Mouse (Mus musculus): ENCODE measurements at regions not wholly inside any gene's neighbourhood (a gene's known extent, or its start where the extent isn't known, plus 50 kb on each side); places are given as distances from the start of the nearest gene placed in this dataset.

- no peak for DNase-seq (ENCODE audit: low spot score)
- no peak for ATAC-seq (ENCODE audit: insufficient number of reproducible peaks, low FRiP score, low TSS enrichment, low read depth)
- no peak overlapping the region for H3K4me3 ChIP-seq (ENCODE audit: low read depth, low read length)
- no peak overlapping the region for H3K9ac ChIP-seq (ENCODE audit: low read length)
- no peaks in the 10 kb centered on the region for H3K36me3 ChIP-seq (ENCODE audit: control insufficient read depth, insufficient read depth, low read length)
- 71% methylated on average over 2 of the region's 2 CpGs for WGBS
- no peaks in the 10 kb centered on the region for H3K9me3 ChIP-seq (ENCODE audit: control insufficient read depth, low read length)
- H3K4me1 ChIP-seq (ENCODE audit: control insufficient read depth, insufficient read depth, low read length): peaks cover 11% of the 10 kb centered on the region; the same call in 1 of the 2 replicates
- H3K27me3 ChIP-seq (ENCODE audit: control insufficient read depth, insufficient read depth, low read length): no peaks in the 10 kb centered on the region
- no peak overlapping the region for H3K4me2 ChIP-seq (ENCODE audit: low read depth, severe bottlenecking)
- peak overlapping the region; percentile 72 for H3K27ac ChIP-seq (replicated peaks; ENCODE audit: low read depth, low read length)
Observed at GRCm38 (mm10) chr12:79904913-79905549, 207.8 kb downstream of the Zfp36l1 start.

GRCm38 (mm10) chr12:79902761-79903160 lies 210.1 kb downstream of the Zfp36l1 start:
- Histone ChIP-seq H3K4me1 (ENCODE audit: control insufficient read depth, insufficient read depth, low read length) (peaks cover 23% of the 10 kb centered on the region), H3K36me3 (ENCODE audit: control insufficient read depth, insufficient read depth, low read length) (no peaks in the 10 kb centered on the region), H3K4me3 (ENCODE audit: low read depth, low read length) (no peak overlapping the region), H3K27me3 (ENCODE audit: control insufficient read depth, insufficient read depth, low read length) (no peaks in the 10 kb centered on the region), H3K9ac (ENCODE audit: low read length) (no peak overlapping the region), H3K9me3 (ENCODE audit: control insufficient read depth, low read length) (no peaks in the 10 kb centered on the region), H3K4me2 (ENCODE audit: low read depth, severe bottlenecking) (no peak overlapping the region), H3K27ac (replicated peaks; ENCODE audit: low read depth, low read length) (no peak overlapping the region)
- ATAC-seq (ENCODE audit: insufficient number of reproducible peaks, low FRiP score, low TSS enrichment, low read depth): no peak
- no peak for DNase-seq (ENCODE audit: low spot score)
- 83% methylated on average over 7 of the region's 7 CpGs for WGBS

DNA sequence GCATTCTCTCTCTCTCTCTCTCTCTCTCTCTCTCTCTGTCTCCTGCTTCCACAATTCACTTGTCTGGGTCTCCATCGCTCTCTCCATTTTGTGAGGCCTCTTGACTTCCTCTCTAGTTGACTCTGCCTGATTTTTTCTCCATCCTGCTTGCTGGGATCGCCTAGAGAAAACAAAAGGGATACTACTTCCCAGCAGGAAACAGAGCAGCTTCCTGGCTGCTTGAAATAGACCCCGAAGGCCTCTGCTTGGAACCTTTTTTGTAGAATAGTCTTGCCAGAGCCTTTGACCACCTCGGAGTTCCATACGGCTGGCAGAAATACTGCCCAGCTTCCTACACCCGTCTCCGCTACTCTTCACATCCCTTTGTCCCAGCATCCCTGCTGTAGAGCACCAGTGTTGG lies 210.7 kb downstream of the Zfp36l1 start:
- ATAC-seq (ENCODE audit: insufficient number of reproducible peaks, low FRiP score, low TSS enrichment, low read depth) (no peak), DNase-seq (ENCODE audit: low spot score) (no peak)
- H3K36me3 ChIP-seq (ENCODE audit: control insufficient read depth, insufficient read depth, low read length): no peaks in the 10 kb centered on the region
- H3K9ac ChIP-seq (ENCODE audit: low read length): no peak overlapping the region
- no peak overlapping the region for H3K4me2 ChIP-seq (ENCODE audit: low read depth, severe bottlenecking)
- no peak overlapping the region for H3K27ac ChIP-seq (replicated peaks; ENCODE audit: low read depth, low read length)
- H3K9me3 ChIP-seq (ENCODE audit: control insufficient read depth, low read length): no peaks in the 10 kb centered on the region
- peaks cover 25% of the 10 kb centered on the region for H3K4me1 ChIP-seq (ENCODE audit: control insufficient read depth, insufficient read depth, low read length)
- H3K27me3 ChIP-seq (ENCODE audit: control insufficient read depth, insufficient read depth, low read length): no peaks in the 10 kb centered on the region
- WGBS: 81% methylated on average over 7 of the region's 7 CpGs
- no peak overlapping the region for H3K4me3 ChIP-seq (ENCODE audit: low read depth, low read length)

DNA sequence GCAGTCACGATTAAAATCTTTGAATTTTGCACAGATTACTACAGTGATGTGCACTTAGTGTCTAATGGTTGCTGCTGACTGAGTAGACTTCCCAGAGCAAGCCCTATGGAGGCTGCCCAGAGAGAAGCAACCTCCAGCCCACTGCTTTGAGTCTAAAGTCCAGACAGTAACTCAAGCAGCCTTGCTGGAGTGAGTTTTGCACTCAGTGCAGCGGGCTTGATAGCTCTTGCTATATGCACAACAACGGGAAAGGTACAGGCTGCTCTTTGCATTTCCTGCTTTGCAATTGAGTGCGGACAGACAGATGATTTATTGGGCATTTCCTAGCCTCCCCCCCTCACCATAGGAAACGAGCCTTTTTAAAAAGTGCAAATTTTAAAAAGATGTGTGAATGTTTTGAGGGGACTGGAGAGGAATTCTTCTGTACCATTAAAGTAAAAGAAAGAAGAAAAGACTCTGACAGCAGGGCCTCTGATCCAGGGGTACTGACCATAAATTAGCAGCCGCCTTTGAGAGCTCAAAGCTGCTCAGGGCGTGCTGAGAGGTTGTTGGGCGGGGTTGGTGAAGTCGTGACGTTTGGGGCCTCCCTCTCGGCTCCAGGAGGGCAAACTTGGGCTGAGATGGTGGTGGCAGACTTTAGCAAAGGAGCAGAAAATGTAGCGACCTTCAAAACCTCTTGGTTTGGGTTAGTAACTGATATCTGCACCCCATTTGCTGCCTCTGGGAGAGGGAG lies 214.4 kb downstream of the Zfp36l1 start:
- ATAC-seq (ENCODE audit: insufficient number of reproducible peaks, low FRiP score, low TSS enrichment, low read depth) (peak; percentile 76; the same call in 1 of the 2 replicates), DNase-seq (ENCODE audit: low spot score) (peak; percentile 79)
- Histone ChIP-seq H3K9me3 (ENCODE audit: control insufficient read depth, low read length) (no peaks in the 10 kb centered on the region), H3K4me2 (ENCODE audit: low read depth, severe bottlenecking) (no peak overlapping the region), H3K27me3 (ENCODE audit: control insufficient read depth, insufficient read depth, low read length) (no peaks in the 10 kb centered on the region), H3K27ac (replicated peaks; ENCODE audit: low read depth, low read length) (peak overlapping the region; percentile 50; the same call in 1 of the 2 replicates), H3K4me3 (ENCODE audit: low read depth, low read length) (no peak overlapping the region), H3K36me3 (ENCODE audit: control insufficient read depth, insufficient read depth, low read length) (no peaks in the 10 kb centered on the region), H3K4me1 (ENCODE audit: control insufficient read depth, insufficient read depth, low read length) (peaks cover 32% of the 10 kb centered on the region), H3K9ac (ENCODE audit: low read length) (0 out of 2 replicates have a peak overlapping the region, but pooled peaks have one; percentile 4)
- 6% methylated on average over 12 of the region's 12 CpGs for WGBS

GRCm38 (mm10) chr12:79895975-79896374 lies 216.8 kb downstream of the Zfp36l1 start:
- no peak overlapping the region for H3K4me3 ChIP-seq (ENCODE audit: low read depth, low read length)
- no peak overlapping the region for H3K4me2 ChIP-seq (ENCODE audit: low read depth, severe bottlenecking)
- 41% methylated on average over 6 of the region's 6 CpGs for WGBS
- H3K36me3 ChIP-seq (ENCODE audit: control insufficient read depth, insufficient read depth, low read length): no peaks in the 10 kb centered on the region
- H3K27me3 ChIP-seq (ENCODE audit: control insufficient read depth, insufficient read depth, low read length): no peaks in the 10 kb centered on the region
- H3K4me1 ChIP-seq (ENCODE audit: control insufficient read depth, insufficient read depth, low read length): peaks cover 37% of the 10 kb centered on the region
- no peak for ATAC-seq (ENCODE audit: insufficient number of reproducible peaks, low FRiP score, low TSS enrichment, low read depth)
- no peak overlapping the region; the same call in 1 of the 2 replicates for H3K9ac ChIP-seq (ENCODE audit: low read length)
- H3K27ac ChIP-seq (replicated peaks; ENCODE audit: low read depth, low read length): peak overlapping the region; percentile 10; the same call in 1 of the 2 replicates
- no peaks in the 10 kb centered on the region for H3K9me3 ChIP-seq (ENCODE audit: control insufficient read depth, low read length)
- DNase-seq (ENCODE audit: low spot score): no peak

DNA sequence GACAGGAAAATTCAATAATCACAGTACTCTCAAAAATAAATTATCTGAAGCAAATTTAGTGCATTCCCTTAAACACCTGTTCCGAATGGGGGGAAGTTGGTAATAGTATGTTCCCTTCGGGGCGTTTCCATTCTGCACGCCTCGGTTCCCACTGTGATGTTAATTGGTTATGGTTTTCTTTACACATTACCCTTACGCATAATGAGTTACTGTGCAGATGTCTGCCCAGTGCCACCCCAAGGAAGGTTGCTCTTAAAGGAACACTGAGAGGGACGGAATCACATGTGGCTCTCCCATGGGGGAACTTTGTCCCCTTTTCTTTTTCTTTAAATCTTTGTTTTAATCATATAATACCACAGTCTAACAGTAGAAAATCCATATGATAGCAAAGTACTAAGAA lies 217.5 kb downstream of the Zfp36l1 start:
- WGBS: 37% methylated on average over 7 of the region's 7 CpGs
- no peaks in the 10 kb centered on the region for H3K9me3 ChIP-seq (ENCODE audit: control insufficient read depth, low read length)
- DNase-seq (ENCODE audit: low spot score) (no peak), ATAC-seq (ENCODE audit: insufficient number of reproducible peaks, low FRiP score, low TSS enrichment, low read depth) (no peak)
- H3K36me3 ChIP-seq (ENCODE audit: control insufficient read depth, insufficient read depth, low read length): no peaks in the 10 kb centered on the region
- no peak overlapping the region for H3K4me2 ChIP-seq (ENCODE audit: low read depth, severe bottlenecking)
- peaks cover 43% of the 10 kb centered on the region for H3K4me1 ChIP-seq (ENCODE audit: control insufficient read depth, insufficient read depth, low read length)
- no peaks in the 10 kb centered on the region for H3K27me3 ChIP-seq (ENCODE audit: control insufficient read depth, insufficient read depth, low read length)
- no peak overlapping the region for H3K9ac ChIP-seq (ENCODE audit: low read length)
- no peak overlapping the region for H3K4me3 ChIP-seq (ENCODE audit: low read depth, low read length)
- no peak overlapping the region for H3K27ac ChIP-seq (replicated peaks; ENCODE audit: low read depth, low read length)

DNA sequence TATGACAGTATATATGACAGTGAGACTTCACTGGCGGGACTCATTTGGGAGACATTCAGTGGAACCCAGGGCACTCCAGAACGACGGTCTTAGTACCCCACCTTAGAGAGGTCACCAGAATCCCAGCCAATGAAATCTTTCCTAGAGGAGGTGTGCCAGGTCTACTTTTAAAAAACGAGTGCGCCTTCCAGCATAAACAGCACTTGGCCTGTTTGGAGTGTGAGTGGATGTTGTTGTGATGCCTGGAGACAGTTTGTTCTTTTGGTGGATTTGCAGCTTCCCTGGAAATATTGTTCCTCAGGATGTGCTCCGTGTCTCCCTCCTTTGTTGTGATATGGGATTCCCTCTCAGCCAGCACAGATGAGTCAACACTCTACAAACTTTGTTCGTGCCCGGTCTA lies 219.9 kb downstream of the Zfp36l1 start:
- H3K27ac ChIP-seq (replicated peaks; ENCODE audit: low read depth, low read length): no peak overlapping the region
- peaks cover 32% of the 10 kb centered on the region for H3K4me1 ChIP-seq (ENCODE audit: control insufficient read depth, insufficient read depth, low read length)
- no peak overlapping the region for H3K4me3 ChIP-seq (ENCODE audit: low read depth, low read length)
- ATAC-seq (ENCODE audit: insufficient number of reproducible peaks, low FRiP score, low TSS enrichment, low read depth) (no peak), DNase-seq (ENCODE audit: low spot score) (no peak)
- H3K36me3 ChIP-seq (ENCODE audit: control insufficient read depth, insufficient read depth, low read length): no peaks in the 10 kb centered on the region
- H3K4me2 ChIP-seq (ENCODE audit: low read depth, severe bottlenecking): no peak overlapping the region
- H3K9me3 ChIP-seq (ENCODE audit: control insufficient read depth, low read length): no peaks in the 10 kb centered on the region
- WGBS: 91% methylated on average over 8 of the region's 8 CpGs
- no peaks in the 10 kb centered on the region for H3K27me3 ChIP-seq (ENCODE audit: control insufficient read depth, insufficient read depth, low read length)
- H3K9ac ChIP-seq (ENCODE audit: low read length): no peak overlapping the region

DNA sequence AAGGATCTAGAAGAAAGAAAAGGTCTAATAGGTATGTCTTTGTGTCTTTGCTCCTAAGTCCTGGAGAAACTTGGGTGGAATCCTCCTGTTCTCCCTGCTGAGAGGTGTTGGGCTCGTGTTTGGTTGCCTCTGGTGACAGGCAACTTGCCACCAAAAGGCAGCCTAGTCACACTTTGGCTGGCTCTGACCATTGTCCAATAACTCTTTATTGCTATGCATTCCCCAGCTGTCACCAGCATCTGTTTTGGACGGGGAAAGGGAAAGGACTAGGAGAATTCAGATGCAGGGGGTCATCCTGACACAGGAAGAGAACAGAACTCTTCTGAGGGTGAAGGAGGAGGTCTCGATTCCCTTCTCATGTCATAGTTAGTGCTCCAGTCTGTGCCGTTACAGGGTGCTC lies 220.9 kb downstream of the Zfp36l1 start:
- no peak for ATAC-seq (ENCODE audit: insufficient number of reproducible peaks, low FRiP score, low TSS enrichment, low read depth)

More for the DNA sequence above, 220.9 kb downstream of the Zfp36l1 start:
- H3K27me3 ChIP-seq (ENCODE audit: control insufficient read depth, insufficient read depth, low read length): no peaks in the 10 kb centered on the region
- DNase-seq (ENCODE audit: low spot score): no peak
- no peak overlapping the region for H3K9ac ChIP-seq (ENCODE audit: low read length)
- peaks cover 33% of the 10 kb centered on the region for H3K4me1 ChIP-seq (ENCODE audit: control insufficient read depth, insufficient read depth, low read length)
- H3K4me2 ChIP-seq (ENCODE audit: low read depth, severe bottlenecking): no peak overlapping the region
- WGBS: 66% methylated on average over 4 of the region's 4 CpGs
- no peak overlapping the region for H3K4me3 ChIP-seq (ENCODE audit: low read depth, low read length)
- H3K27ac ChIP-seq (replicated peaks; ENCODE audit: low read depth, low read length): no peak overlapping the region
- no peaks in the 10 kb centered on the region for H3K9me3 ChIP-seq (ENCODE audit: control insufficient read depth, low read length)
- no peaks in the 10 kb centered on the region for H3K36me3 ChIP-seq (ENCODE audit: control insufficient read depth, insufficient read depth, low read length)
